Mouse (Mus musculus) mouse trophoblast stem cell (cell line): ENCODE data around the gene Lpcat2b.

Source experiments
- in situ Hi-C, 2 experiments: fragments of 300-500 bp; cut with MseI, MboI; formaldehyde crosslinking; loops; 2 replicates in 1 of 2; 3 replicates in 1 of 2; pipeline ENCODE4 v1.15.1; 2025

The Lpcat2b gene

GRCm38 (mm10) chr5:107448784-107449183 is 17.4 kb downstream of the Lpcat2b start:
- in situ Hi-C loops: no loop called here

DNA sequence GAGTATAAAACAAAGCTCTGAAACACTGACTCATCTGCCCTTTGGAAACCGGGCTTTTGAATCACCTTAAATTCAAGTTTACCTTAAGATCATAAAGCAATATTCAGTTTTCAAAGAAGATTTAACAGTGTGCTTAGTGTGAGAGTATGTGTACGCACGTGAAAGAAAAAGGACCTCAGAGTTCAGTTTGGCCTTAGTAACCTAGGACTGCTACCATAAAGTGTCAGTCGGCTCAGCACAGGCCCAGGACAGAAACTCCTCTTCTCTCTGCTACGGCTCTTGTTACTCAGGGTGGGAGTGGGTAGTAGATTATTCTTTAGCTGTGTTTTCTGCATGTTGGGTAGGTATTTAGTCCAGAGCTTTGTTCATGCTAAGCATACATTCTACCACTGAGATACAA is 18.3 kb downstream of the Lpcat2b start:
- in situ Hi-C loops: no loop called here

DNA sequence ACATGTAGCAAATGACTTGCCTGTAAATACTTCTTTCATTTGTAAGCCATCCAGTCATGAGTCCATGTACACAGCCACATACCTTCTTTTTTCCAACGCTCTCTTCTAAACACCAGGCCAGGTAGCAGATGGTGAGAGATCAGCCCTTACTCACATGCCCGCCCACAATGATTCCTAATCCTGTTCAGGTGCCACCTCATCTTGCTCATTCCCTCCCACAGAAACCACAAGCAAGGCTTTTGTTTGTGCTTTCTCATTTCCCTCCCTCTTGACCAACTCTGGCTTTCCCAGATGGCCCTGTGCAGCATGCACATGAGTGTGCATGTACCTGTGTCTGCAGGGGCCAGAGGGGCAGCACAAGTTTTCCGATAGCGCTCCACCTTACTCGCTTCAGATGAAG is 18.9 kb downstream of the Lpcat2b start:
- in situ Hi-C loops: no loop called here

GRCm38 (mm10) chr5:107462147-107463076 is 31.1 kb downstream of the Lpcat2b start:
- in situ Hi-C loops: no loop called here

- in situ Hi-C loops: no loop called here
These were observed 35.2 kb downstream of the Lpcat2b start for GRCm38 (mm10) chr5:107466501-107466900.

- in situ Hi-C loops: no loop called here
These were observed 35.7 kb downstream of the Lpcat2b start for GRCm38 (mm10) chr5:107467098-107467497.

- in situ Hi-C loops: no loop called here
These were observed 39.4 kb downstream of the Lpcat2b start for GRCm38 (mm10) chr5:107470600-107471329.

DNA sequence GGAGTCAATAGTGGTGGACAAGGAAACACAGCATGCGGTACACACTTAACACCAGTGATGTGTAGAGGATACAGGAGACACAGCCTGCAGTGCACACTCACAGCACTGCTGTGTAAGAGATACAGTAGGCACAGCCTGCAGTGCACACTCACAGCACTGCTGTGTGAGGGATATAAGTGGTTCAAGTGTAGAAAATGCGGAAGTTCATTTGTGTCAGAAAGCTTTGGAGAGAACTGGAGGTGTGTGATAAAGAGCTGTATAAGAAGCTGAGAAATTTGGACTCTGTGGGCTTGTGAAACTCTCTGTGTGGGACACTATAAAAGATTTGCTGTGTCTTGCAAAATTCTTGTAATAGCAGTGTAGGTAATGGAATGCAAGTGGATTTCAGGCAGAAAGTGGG is 48.8 kb downstream of the Lpcat2b start:
- in situ Hi-C loops: no loop called here
